Mouse (Mus musculus): Measurements from ENCODE around the gene Tex22.

Tex22 gene

GRCm38 (mm10) chr12:113073420-113074328 lies 628 bp upstream of the Tex22 start:
- peak; percentile 56 for DNase-seq (ENCODE audit: low read depth, low spot score)
- Histone ChIP-seq H3K36me3 (ENCODE audit: control insufficient read depth, insufficient read depth, low read length, poor library complexity, severe bottlenecking) (no peaks in the 10 kb centered on the region), H3K27me3 (ENCODE audit: control insufficient read depth, insufficient read depth, low read length, poor library complexity, severe bottlenecking) (no peaks in the 10 kb centered on the region)

DNA sequence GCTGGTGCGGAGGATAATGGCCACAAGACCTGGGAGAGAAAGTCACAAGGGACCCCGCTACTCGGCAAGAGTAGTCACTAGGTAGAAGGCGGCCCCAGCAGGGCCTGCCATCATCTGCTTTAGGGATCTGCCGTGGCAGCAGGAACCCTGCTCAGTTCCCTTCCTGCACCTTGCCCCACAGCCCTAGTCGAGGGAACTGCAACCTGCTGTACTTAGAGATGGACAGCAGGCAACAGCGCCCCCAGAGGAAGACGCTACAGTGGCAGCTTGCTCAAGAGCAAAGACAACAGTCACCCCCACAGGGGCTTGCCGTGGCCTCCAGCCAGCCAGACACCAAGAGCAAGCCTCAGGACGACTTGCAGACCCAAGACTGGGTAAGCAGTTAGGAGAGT lies 757 bp downstream of the Tex22 start:
- H3K27me3 ChIP-seq (ENCODE audit: control insufficient read depth, insufficient read depth, low read length, poor library complexity, severe bottlenecking) = no peaks in the 10 kb centered on the region
- peak; percentile 94 for DNase-seq (ENCODE audit: low read depth, low spot score)
- no peaks in the 10 kb centered on the region for H3K36me3 ChIP-seq (ENCODE audit: control insufficient read depth, insufficient read depth, low read length, poor library complexity, severe bottlenecking)

GRCm38 (mm10) chr12:113075486-113075885 lies 1.2 kb downstream of the Tex22 start:
- no peaks in the 10 kb centered on the region for H3K36me3 ChIP-seq (ENCODE audit: control insufficient read depth, insufficient read depth, low read length, poor library complexity, severe bottlenecking)
- DNase-seq (ENCODE audit: low read depth, low spot score) = no peak
- no peaks in the 10 kb centered on the region for H3K27me3 ChIP-seq (ENCODE audit: control insufficient read depth, insufficient read depth, low read length, poor library complexity, severe bottlenecking)

- Histone ChIP-seq H3K36me3 (ENCODE audit: control insufficient read depth, insufficient read depth, low read length, poor library complexity, severe bottlenecking) (no peaks in the 10 kb centered on the region), H3K27me3 (ENCODE audit: control insufficient read depth, insufficient read depth, low read length, poor library complexity, severe bottlenecking) (no peaks in the 10 kb centered on the region)
- DNase-seq (ENCODE audit: low read depth, low spot score) = no peak
These were observed 13.0 kb downstream of the Tex22 start for GRCm38 (mm10) chr12:113087276-113087675.

DNA sequence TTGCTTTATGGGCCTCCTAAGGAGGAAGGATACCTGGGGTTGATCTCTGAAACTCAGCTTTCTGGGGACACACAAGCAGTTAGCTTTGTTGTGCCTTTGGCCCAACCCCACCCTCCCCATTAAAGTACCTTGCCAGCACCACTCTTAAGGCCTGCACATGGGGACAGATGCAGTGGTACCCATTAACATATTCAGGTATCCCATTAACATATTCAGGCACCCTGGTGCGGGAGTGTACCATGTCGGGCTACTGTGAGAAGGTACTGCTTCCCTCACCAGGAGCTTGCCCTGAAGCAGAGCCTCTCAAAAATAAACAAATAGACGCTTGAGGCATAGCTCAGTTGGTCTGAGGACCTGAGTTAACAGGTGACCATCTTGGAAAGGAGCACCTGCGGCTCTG lies 13.7 kb downstream of the Tex22 start:
- Histone ChIP-seq H3K27me3 (ENCODE audit: control insufficient read depth, insufficient read depth, low read length, poor library complexity, severe bottlenecking) (no peaks in the 10 kb centered on the region), H3K36me3 (ENCODE audit: control insufficient read depth, insufficient read depth, low read length, poor library complexity, severe bottlenecking) (no peaks in the 10 kb centered on the region)
- no peak for DNase-seq (ENCODE audit: low read depth, low spot score)

DNA sequence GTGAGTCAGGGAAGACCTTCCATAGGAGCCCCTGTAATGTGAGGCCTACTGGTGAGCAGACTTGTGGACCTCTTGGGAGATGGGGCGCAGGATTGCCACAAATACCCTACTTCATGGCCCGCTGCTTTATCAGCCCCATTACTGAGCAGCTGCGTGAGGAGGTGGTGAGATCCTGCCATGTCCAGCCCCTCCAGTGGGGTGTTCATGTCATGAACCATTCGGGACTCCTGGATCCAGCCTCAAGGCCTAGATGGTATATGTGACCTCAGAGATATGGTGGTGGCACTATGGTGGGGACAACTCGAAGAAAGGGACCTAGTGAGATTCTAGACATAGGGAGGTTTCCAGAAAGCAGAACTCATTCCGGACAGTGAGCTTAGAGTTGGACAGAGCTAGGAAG lies 14.8 kb downstream of the Tex22 start:
- Histone ChIP-seq H3K36me3 (ENCODE audit: control insufficient read depth, insufficient read depth, low read length, poor library complexity, severe bottlenecking) (no peaks in the 10 kb centered on the region), H3K27me3 (ENCODE audit: control insufficient read depth, insufficient read depth, low read length, poor library complexity, severe bottlenecking) (no peaks in the 10 kb centered on the region)
- no peak for DNase-seq (ENCODE audit: low read depth, low spot score)

DNA sequence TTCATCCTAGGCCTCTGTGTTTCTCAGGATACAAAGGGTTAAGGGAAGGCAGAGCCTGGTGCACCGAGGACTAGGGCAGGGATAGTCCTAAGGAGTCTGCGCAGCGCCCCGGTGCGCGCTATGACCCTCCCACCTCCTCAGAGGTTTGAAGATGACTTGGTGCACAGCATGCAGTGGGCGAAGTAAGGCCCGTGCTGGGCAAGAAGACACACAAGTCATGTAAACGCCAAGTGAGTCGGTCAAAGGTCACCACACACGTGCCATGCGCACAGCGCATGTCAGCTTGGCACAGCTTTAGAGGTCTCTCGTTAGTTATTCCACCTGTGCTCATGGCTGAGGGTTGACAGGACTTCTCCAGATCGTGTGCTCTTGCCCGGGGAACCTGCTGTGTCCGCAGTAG lies 15.8 kb downstream of the Tex22 start:
- no peak for DNase-seq (ENCODE audit: low read depth, low spot score)
- Histone ChIP-seq H3K36me3 (ENCODE audit: control insufficient read depth, insufficient read depth, low read length, poor library complexity, severe bottlenecking) (no peaks in the 10 kb centered on the region), H3K27me3 (ENCODE audit: control insufficient read depth, insufficient read depth, low read length, poor library complexity, severe bottlenecking) (no peaks in the 10 kb centered on the region)

DNA sequence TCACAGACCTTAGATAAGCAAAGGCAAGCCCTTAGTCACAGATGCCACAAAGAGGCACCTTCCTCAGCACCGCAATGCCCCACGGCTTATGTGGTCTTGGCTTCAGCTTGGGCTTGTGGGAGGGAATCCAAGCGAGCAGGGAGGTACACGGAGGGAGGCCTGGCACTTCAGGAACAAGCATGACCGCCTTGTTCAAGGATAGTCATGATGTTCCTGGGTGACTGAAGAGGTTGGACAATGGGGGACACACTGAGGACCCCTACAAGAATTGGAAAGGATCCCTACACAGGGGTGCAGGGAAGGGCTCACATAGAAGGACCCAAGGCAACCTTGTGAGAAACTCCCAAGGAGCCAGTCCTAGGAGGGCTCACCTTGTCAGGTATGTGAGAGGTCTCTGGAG lies 22.7 kb downstream of the Tex22 start:
- Histone ChIP-seq H3K27me3 (ENCODE audit: control insufficient read depth, insufficient read depth, low read length, poor library complexity, severe bottlenecking) (no peaks in the 10 kb centered on the region), H3K36me3 (ENCODE audit: control insufficient read depth, insufficient read depth, low read length, poor library complexity, severe bottlenecking) (no peaks in the 10 kb centered on the region)
- no peak for DNase-seq (ENCODE audit: low read depth, low spot score)

DNA sequence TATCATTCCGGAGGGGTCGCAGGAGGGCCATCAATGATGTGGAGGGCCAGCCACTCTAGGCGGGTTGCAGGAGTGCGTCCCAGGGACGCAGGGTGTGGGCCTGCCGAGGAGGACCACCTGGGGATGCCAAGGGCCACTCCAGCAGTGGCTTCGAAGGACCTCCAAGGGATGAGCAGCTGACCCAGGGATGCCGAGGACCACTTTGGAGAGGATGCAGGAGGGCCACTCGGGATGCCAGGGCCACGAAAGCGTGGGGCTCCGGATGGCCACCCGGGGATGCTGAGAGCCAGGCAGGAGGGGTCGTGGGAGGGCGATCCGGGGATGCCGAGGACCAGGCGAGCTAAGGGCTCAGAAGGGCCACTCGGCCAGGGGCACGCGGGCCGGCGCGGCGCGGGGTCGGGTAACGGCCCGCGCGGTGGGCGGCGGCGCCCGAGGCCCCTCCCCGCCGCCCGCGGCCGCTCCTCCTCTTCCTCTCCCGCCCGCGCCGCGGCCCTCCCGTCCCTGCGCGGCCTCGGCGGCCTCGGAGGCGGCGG lies 23.5 kb downstream of the Tex22 start, which contains the start of gene Mta1:
Mta1 (plus strand) TSS at position 530 of the 533 bp plus-strand sequence.
- Histone ChIP-seq H3K36me3 (ENCODE audit: control insufficient read depth, insufficient read depth, low read length, poor library complexity, severe bottlenecking) (no peaks in the 10 kb centered on the region), H3K27me3 (ENCODE audit: control insufficient read depth, insufficient read depth, low read length, poor library complexity, severe bottlenecking) (no peaks in the 10 kb centered on the region)
- DNase-seq (ENCODE audit: low read depth, low spot score) = peak; percentile 49

- H3K27me3 ChIP-seq (ENCODE audit: control insufficient read depth, insufficient read depth, low read length, poor library complexity, severe bottlenecking) = no peaks in the 10 kb centered on the region
- H3K36me3 ChIP-seq (ENCODE audit: control insufficient read depth, insufficient read depth, low read length, poor library complexity, severe bottlenecking) = no peaks in the 10 kb centered on the region
- DNase-seq (ENCODE audit: low read depth, low spot score) = peak; percentile 22
These were observed 24.3 kb downstream of the Tex22 start for GRCm38 (mm10) chr12:113098530-113099151.

GRCm38 (mm10) chr12:113099470-113100237 lies 25.4 kb downstream of the Tex22 start:
- no peaks in the 10 kb centered on the region for H3K27me3 ChIP-seq (ENCODE audit: control insufficient read depth, insufficient read depth, low read length, poor library complexity, severe bottlenecking)
- DNase-seq (ENCODE audit: low read depth, low spot score) = no peak
- H3K36me3 ChIP-seq (ENCODE audit: control insufficient read depth, insufficient read depth, low read length, poor library complexity, severe bottlenecking) = no peaks in the 10 kb centered on the region

- Histone ChIP-seq H3K36me3 (ENCODE audit: control insufficient read depth, insufficient read depth, low read length, poor library complexity, severe bottlenecking) (no peaks in the 10 kb centered on the region), H3K27me3 (ENCODE audit: control insufficient read depth, insufficient read depth, low read length, poor library complexity, severe bottlenecking) (no peaks in the 10 kb centered on the region)
- DNase-seq (ENCODE audit: low read depth, low spot score) = no peak
These were observed 26.3 kb downstream of the Tex22 start for GRCm38 (mm10) chr12:113100448-113101076.

DNA sequence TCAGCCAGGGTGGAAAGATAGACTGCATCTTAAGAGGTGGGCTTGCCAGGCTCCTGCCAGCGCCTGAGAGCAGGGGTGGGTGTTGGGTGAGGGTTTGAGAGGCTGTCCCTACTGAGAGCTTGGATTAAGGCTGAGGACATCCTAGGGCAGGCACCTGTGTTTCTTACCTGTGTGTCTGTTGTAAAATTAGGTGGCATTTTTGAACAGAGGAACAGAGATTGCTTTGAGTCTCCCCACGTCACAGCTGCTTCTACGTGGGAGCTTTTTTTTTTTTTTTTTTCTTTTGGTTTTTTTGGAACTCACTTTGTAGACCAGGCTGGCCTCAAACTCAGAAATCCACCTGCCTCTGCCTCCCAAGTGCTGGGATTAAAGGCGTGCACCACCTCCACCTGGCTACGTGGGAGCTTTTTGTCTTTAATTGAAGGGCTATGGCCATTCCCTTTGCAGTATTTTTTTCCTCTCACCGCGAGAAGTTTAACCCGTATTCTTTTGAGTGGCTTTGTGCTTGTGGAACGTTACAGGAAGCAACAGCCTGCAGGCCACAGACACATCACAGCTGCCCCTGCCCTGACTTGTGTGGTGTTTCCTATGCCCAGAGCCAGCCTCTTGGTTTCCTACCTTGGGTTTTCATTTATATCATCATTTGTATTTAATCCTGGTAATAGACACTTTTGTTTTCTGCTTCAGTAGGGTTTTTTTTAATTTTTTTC lies 27.1 kb downstream of the Tex22 start:
- no peak for DNase-seq (ENCODE audit: low read depth, low spot score)
- H3K36me3 ChIP-seq (ENCODE audit: control insufficient read depth, insufficient read depth, low read length, poor library complexity, severe bottlenecking) = no peaks in the 10 kb centered on the region
- no peaks in the 10 kb centered on the region for H3K27me3 ChIP-seq (ENCODE audit: control insufficient read depth, insufficient read depth, low read length, poor library complexity, severe bottlenecking)

DNA sequence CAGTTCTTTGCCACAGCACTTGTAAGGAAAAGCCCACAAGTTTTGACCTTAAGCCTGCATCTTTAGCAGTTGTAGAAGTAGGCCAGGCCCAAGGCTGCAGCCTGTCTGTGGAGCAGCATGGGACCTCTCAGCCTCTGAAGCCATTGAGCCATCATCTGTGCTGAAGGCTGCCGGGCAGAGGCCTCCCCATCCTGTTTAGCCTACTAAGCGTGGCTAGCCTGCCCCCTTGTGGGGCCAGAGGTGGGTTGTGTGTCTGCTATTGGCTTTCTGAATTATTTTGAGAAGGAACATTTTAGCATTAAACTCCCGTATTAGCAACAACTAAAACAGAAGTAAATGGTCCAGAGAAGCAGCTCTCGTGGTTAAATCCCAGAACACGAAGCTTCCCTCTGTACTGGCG lies 28.2 kb downstream of the Tex22 start:
- H3K36me3 ChIP-seq (ENCODE audit: control insufficient read depth, insufficient read depth, low read length, poor library complexity, severe bottlenecking) = no peaks in the 10 kb centered on the region
- H3K27me3 ChIP-seq (ENCODE audit: control insufficient read depth, insufficient read depth, low read length, poor library complexity, severe bottlenecking) = no peaks in the 10 kb centered on the region
- DNase-seq (ENCODE audit: low read depth, low spot score) = peak; percentile 84
